Mouse (Mus musculus) olfactory bulb, adult 2 months (tissue): ENCODE measurements around the gene Pigu.

Experiments
- CTCF ChIP-seq: fragments of 200-500 bp; IDR thresholded peaks from 2 replicates; pipeline ENCODE4 v1.5.1; 2012; ENCODE audit warnings: low read depth, mild to moderate bottlenecking, low read length, moderate library complexity; ENCODE audit not compliant: insufficient read depth
- POLR2A ChIP-seq: fragments of 200-500 bp; IDR thresholded peaks from 2 replicates; pipeline ENCODE4 v1.6.1; 2012; ENCODE audit warnings: mild to moderate bottlenecking, low read depth, low read length, moderate library complexity; ENCODE audit not compliant: insufficient read depth

GRCm38 (mm10) chr2:155265526-155265925, 91.7 kb downstream of the Pigu start:
- TF ChIP-seq CTCF (no peak), POLR2A (no peak)
